Mouse (Mus musculus): Measurements from ENCODE around the gene Tbc1d2b. TPM values are rescaled to one million over a fixed set of nuclear protein-coding genes. Genes with fewer than 3 reads are reported as not detected.

The Tbc1d2b gene
- polyA plus RNA-seq, 1 experiment from 2014 or later: 11.7 TPM

GRCm38 (mm10) chr9:90235258-90235882, 35.2 kb downstream of the Tbc1d2b start:
- ATAC-seq (ENCODE audit: low FRiP score, low read depth): no peak
- no peak overlapping the region for H3K4me3 ChIP-seq
- H3K4me1 ChIP-seq: no peaks in the 10 kb centered on the region
- H3K36me3 ChIP-seq: no peaks in the 10 kb centered on the region
- no peaks in the 10 kb centered on the region for H3K9me3 ChIP-seq
- H3K27ac ChIP-seq: no peak overlapping the region
- no peak overlapping the region for H3K9ac ChIP-seq
- no peaks in the 10 kb centered on the region for H3K27me3 ChIP-seq (replicated peaks)
- WGBS: 91% methylated on average over 10 of the region's 10 CpGs
- no peak overlapping the region for H3K4me2 ChIP-seq (replicated peaks)

GRCm38 (mm10) chr9:90234786-90235185, 35.8 kb downstream of the Tbc1d2b start:
- no peaks in the 10 kb centered on the region for H3K27me3 ChIP-seq (replicated peaks)
- ATAC-seq (ENCODE audit: low FRiP score, low read depth): no peak
- H3K4me3 ChIP-seq: no peak overlapping the region
- no peaks in the 10 kb centered on the region for H3K9me3 ChIP-seq
- no peaks in the 10 kb centered on the region for H3K4me1 ChIP-seq
- no peaks in the 10 kb centered on the region for H3K36me3 ChIP-seq
- no peak overlapping the region for H3K4me2 ChIP-seq (replicated peaks)
- H3K27ac ChIP-seq: no peak overlapping the region
- no peak overlapping the region for H3K9ac ChIP-seq
- 93% methylated on average over 5 of the region's 5 CpGs for WGBS

- WGBS: 94% methylated on average over 5 of the region's 5 CpGs
- no peak for ATAC-seq (ENCODE audit: low FRiP score, low read depth)
- no peaks in the 10 kb centered on the region for H3K36me3 ChIP-seq
Observed at GRCm38 (mm10) chr9:90233906-90234419, 36.6 kb downstream of the Tbc1d2b start.

GRCm38 (mm10) chr9:90232781-90233690, 37.6 kb downstream of the Tbc1d2b start:
- H3K9me3 ChIP-seq: no peaks in the 10 kb centered on the region
- no peak overlapping the region for H3K4me3 ChIP-seq
- no peak for ATAC-seq (ENCODE audit: low FRiP score, low read depth)
- H3K27ac ChIP-seq: no peak overlapping the region
- H3K4me2 ChIP-seq (replicated peaks): no peak overlapping the region
- H3K36me3 ChIP-seq: no peaks in the 10 kb centered on the region
- no peak overlapping the region for H3K9ac ChIP-seq
- 90% methylated on average over 8 of the region's 8 CpGs for WGBS
- H3K4me1 ChIP-seq: no peaks in the 10 kb centered on the region
- no peaks in the 10 kb centered on the region for H3K27me3 ChIP-seq (replicated peaks)

More at GRCm38 (mm10) chr9:90233906-90234419, 36.6 kb downstream of the Tbc1d2b start:
- H3K4me1 ChIP-seq: no peaks in the 10 kb centered on the region
- H3K27me3 ChIP-seq (replicated peaks): no peaks in the 10 kb centered on the region
- no peak overlapping the region for H3K4me3 ChIP-seq
- no peak overlapping the region for H3K27ac ChIP-seq
- no peak overlapping the region for H3K9ac ChIP-seq
- H3K4me2 ChIP-seq (replicated peaks): no peak overlapping the region
- H3K9me3 ChIP-seq: no peaks in the 10 kb centered on the region

GRCm38 (mm10) chr9:90227171-90227570, 43.4 kb downstream of the Tbc1d2b start:
- no peaks in the 10 kb centered on the region for H3K4me1 ChIP-seq
- peaks cover 11% of the 10 kb centered on the region for H3K36me3 ChIP-seq
- H3K9ac ChIP-seq: no peak overlapping the region
- no peak overlapping the region for H3K4me2 ChIP-seq (replicated peaks)
- no peaks in the 10 kb centered on the region for H3K27me3 ChIP-seq (replicated peaks)
- no peak overlapping the region for H3K4me3 ChIP-seq
- 84% methylated on average over 12 of the region's 12 CpGs for WGBS
- H3K27ac ChIP-seq: no peak overlapping the region
- H3K9me3 ChIP-seq: no peaks in the 10 kb centered on the region
- ATAC-seq (ENCODE audit: low FRiP score, low read depth): 0 out of 2 replicates have a peak, but pooled peaks have one; percentile 7

GRCm38 (mm10) chr9:90226742-90227096, 43.9 kb downstream of the Tbc1d2b start:
- Histone ChIP-seq H3K4me1 (no peaks in the 10 kb centered on the region), H3K4me2 (replicated peaks) (no peak overlapping the region), H3K27ac (no peak overlapping the region), H3K9ac (no peak overlapping the region), H3K36me3 (peaks cover 11% of the 10 kb centered on the region), H3K4me3 (no peak overlapping the region), H3K9me3 (no peaks in the 10 kb centered on the region), H3K27me3 (replicated peaks) (no peaks in the 10 kb centered on the region)
- no peak for ATAC-seq (ENCODE audit: low FRiP score, low read depth)
- 91% methylated on average over 2 of the region's 2 CpGs for WGBS

GRCm38 (mm10) chr9:90226081-90226741, 44.4 kb downstream of the Tbc1d2b start:
- Histone ChIP-seq H3K27me3 (replicated peaks) (no peaks in the 10 kb centered on the region), H3K9ac (no peak overlapping the region), H3K4me3 (no peak overlapping the region), H3K4me1 (no peaks in the 10 kb centered on the region), H3K27ac (no peak overlapping the region), H3K4me2 (replicated peaks) (no peak overlapping the region), H3K9me3 (no peaks in the 10 kb centered on the region), H3K36me3 (peaks cover 11% of the 10 kb centered on the region)
- ATAC-seq (ENCODE audit: low FRiP score, low read depth): no peak
- 90% methylated on average over 21 of the region's 21 CpGs for WGBS

GRCm38 (mm10) chr9:90222275-90222674, 48.3 kb downstream of the Tbc1d2b start:
- ATAC-seq (ENCODE audit: low FRiP score, low read depth): no peak
- Histone ChIP-seq H3K36me3 (peaks cover 23% of the 10 kb centered on the region), H3K4me1 (no peaks in the 10 kb centered on the region), H3K27me3 (replicated peaks) (no peaks in the 10 kb centered on the region), H3K4me3 (no peak overlapping the region), H3K9ac (no peak overlapping the region), H3K27ac (no peak overlapping the region), H3K9me3 (no peaks in the 10 kb centered on the region), H3K4me2 (replicated peaks) (no peak overlapping the region)
- WGBS: 97% methylated on average over 3 of the region's 3 CpGs

GRCm38 (mm10) chr9:90217501-90217900, 53.1 kb downstream of the Tbc1d2b start:
- no peaks in the 10 kb centered on the region for H3K27me3 ChIP-seq (replicated peaks)
- ATAC-seq (ENCODE audit: low FRiP score, low read depth): no peak
- H3K4me3 ChIP-seq: no peak overlapping the region
- H3K27ac ChIP-seq: no peak overlapping the region
- peaks cover 23% of the 10 kb centered on the region for H3K36me3 ChIP-seq
- no peaks in the 10 kb centered on the region for H3K4me1 ChIP-seq
- no peak overlapping the region for H3K4me2 ChIP-seq (replicated peaks)
- no peak overlapping the region for H3K9ac ChIP-seq
- no peaks in the 10 kb centered on the region for H3K9me3 ChIP-seq
- WGBS: 50% methylated on average over 4 of the region's 4 CpGs

- Histone ChIP-seq H3K9ac (no peak overlapping the region), H3K27me3 (replicated peaks) (no peaks in the 10 kb centered on the region), H3K9me3 (no peaks in the 10 kb centered on the region), H3K4me1 (no peaks in the 10 kb centered on the region), H3K4me3 (no peak overlapping the region), H3K27ac (no peak overlapping the region), H3K4me2 (replicated peaks) (no peak overlapping the region), H3K36me3 (peaks cover 23% of the 10 kb centered on the region)
- 89% methylated on average over 11 of the region's 11 CpGs for WGBS
- no peak for ATAC-seq (ENCODE audit: low FRiP score, low read depth)
Observed at GRCm38 (mm10) chr9:90216259-90217001, 54.2 kb downstream of the Tbc1d2b start.

- Histone ChIP-seq H3K36me3 (peaks cover 16% of the 10 kb centered on the region; the same call in 1 of the 2 replicates), H3K4me1 (no peaks in the 10 kb centered on the region)
Observed at GRCm38 (mm10) chr9:90213127-90213526, 57.5 kb downstream of the Tbc1d2b start.

More at GRCm38 (mm10) chr9:90213127-90213526, 57.5 kb downstream of the Tbc1d2b start:
- Histone ChIP-seq H3K9ac (no peak overlapping the region), H3K4me2 (replicated peaks) (no peak overlapping the region), H3K27ac (no peak overlapping the region), H3K9me3 (no peaks in the 10 kb centered on the region), H3K27me3 (replicated peaks) (no peaks in the 10 kb centered on the region), H3K4me3 (no peak overlapping the region)
- 87% methylated on average over 3 of the region's 3 CpGs for WGBS
- ATAC-seq (ENCODE audit: low FRiP score, low read depth): no peak

All from neural tube, embryonic 12.5 days (tissue).